Mouse (Mus musculus) left cerebral cortex, adult 11 months (tissue): ENCODE data around the gene Dll1.

Experiments
- DNase-seq: peaks from one replicate; pipeline ENCODE4 v3.0.0; 2022; ENCODE audit warnings: low spot score

Dll1 gene

DNA sequence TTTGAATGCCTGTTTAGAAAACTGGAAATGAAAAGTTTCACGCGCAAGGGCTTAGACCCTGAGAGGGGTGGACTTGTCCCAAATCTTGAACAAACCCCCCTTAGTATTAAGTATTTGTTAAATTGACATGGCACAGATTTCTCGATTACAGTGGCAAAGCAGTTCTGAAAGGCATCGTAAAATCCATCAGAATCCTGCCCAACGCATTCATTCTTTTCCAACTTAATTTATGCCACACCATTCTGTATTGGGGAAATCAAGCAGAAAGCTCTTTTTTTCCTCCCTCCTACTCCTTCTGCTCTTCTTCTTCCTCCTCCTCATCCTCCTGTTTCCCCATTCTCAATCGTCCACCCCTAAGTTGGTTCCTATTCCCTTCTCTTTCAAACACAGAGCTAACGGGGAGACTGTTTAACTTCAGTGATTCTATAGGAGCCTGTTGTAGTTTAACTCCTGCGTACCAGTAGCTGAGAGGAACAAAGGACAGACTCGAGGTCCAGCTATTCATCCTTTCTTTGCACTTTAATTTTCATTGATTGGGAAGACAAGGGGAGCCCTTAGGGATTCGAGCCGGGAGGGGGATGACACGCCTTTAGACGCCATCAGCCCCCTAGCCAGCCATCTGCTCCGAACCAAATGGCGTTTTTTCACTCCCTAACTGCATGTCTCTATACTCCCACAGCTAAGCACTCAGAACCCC, 1.9 kb upstream of the Dll1 start:
- no peak for DNase-seq

DNA sequence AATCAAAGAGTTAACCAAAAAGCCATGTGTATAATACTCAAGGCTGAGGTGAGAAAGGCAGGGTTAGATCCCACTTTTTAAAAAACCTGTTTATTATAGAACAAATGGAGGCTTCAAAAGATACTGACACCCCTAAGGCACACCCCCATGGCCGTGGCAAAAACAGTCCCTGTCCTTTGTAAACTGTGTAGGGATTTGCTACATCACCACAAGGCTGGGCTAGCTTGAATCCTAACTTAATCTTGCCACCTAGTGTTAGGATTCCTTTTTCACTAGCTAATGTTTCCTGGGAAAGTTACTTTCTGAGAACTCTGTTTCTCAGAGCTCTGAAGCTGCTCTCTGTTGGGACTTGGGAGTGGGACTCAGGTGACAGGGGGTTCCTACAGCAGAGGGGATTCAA, 1.2 kb upstream of the Dll1 start:
- DNase-seq = no peak

DNA sequence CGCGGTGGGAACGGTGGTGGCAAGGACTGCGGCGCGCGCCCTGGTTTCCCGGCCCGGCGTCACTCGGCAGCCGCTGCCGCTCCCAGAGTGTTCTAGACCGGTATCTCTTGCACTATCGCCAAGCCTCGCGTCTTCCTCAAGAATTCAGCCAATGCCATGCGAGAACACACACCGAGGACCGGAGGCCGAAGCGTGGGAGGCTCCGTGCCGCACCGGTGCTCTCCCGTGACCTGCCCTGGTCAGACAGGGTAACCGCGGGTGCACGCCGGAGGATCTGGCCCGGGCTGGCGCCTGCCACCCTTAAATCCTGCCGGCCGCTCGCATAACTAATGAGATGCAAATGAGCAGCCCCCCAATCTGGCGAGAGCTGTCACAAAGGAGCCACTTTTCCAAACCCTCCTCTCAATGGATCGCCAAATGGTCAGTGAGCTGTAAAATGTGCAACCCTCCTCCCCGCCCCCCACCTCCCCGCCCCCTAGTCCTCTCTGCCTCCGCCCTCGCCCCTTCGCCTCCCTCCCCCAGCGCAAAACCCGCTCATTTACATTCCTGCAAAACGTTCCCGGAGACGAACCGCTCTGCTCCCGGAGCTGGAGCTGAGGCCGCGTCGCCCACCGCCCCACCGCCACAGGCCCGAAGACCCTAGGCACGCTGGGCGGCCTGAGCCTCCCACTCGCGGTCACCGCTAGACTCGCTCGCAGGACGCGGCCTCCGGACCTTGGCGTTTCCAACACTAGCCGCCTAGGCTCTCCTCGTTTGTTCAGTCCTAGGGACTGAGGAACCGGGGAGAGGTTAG, 775 bp downstream of the Dll1 start:
- DNase-seq = no peak

DNA sequence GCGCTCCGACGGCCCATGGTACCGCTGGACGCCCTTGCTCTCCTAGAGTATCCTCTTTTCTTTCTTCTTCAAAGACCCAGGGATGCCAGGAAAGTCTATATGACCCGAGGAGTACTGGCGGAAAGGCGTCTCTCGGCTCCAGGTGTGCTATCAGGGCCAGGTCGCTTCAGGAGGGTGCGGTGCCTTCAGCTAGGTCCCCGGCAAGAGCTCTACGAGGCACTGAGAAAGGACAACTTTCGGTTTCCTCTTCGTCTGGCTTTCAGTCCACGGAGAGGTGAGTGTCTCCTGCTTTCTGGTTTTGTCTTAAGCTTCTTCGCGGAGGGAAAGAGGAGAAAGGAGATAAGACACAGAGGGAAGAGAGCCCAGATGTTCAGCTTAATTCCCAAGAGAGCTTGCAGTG, 1.4 kb downstream of the Dll1 start:
- no peak for DNase-seq

DNA sequence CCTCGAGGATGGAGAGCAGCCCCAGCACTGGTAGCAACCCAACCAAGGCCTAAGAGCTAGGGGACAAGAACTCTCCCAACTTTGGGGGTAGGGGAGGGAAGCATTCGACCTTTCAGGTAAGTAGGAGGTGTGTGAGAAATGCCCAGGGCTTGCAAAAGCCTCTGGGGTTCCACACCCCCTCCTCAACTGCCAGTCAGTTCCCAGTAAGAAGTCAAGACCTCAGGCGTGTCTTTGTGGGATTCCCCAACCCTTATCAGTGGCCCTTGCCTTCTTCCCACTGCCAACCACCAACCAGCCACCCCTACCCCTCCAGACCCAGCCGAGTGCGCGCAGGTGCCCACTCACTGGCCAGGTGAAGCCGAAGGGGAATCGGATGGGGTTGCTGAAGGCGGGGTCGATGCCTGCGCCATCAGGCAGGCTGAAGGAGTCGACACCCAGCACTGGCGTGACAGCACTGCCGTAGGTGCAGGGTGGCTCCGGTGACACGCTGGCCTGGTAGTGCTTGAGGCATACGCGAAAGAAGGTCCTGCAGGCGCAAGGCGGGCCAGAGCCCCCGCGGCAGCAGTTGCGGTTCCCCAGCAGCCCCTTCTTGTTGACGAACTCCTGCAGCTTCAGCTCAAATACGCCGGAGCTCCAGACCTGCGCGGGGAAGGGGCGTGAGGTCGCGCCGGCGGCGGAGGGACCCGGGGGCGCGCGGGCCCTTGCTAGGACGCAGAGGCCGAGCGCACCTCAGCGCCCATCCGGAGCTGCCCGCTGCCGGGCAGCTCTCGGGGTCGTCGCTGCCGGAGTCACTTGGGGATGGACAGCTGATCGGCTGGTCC, 2.1 kb downstream of the Dll1 start:
- DNase-seq = no peak

DNA sequence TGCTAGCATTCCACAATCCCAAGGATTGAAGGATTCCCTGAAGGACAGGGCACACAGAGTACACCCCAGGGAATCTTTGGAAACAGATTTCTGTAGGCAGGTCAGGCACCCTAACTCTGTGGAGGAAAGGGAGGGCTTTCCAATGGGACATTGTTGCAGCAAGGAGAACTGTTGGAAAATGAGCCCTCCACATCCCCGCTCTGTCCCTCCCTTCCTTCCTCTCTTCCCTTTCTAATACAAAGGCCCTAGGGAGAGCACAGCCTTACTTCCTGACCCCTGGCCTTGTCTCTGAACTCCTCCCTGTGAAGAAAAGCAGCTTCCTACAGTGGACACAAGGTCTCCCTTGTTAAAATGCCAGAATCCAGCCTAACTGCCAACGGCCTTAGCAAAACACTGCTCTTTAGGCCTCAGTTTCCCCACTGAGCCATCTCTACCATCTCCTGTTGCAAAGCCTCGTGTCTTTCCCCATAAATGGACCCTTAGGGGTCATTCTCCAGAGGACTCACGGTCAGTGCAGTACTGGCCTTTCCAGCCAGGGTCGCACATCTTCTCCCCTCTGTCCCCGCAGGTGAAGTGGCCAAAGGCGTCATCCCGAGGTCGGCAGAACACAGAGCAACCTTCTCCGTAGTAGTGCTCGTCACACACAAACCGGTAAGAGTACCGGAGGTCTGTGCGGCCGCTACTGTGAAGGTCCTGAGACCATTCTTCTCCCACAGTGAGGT, 3.6 kb downstream of the Dll1 start:
- no peak for DNase-seq

DNA sequence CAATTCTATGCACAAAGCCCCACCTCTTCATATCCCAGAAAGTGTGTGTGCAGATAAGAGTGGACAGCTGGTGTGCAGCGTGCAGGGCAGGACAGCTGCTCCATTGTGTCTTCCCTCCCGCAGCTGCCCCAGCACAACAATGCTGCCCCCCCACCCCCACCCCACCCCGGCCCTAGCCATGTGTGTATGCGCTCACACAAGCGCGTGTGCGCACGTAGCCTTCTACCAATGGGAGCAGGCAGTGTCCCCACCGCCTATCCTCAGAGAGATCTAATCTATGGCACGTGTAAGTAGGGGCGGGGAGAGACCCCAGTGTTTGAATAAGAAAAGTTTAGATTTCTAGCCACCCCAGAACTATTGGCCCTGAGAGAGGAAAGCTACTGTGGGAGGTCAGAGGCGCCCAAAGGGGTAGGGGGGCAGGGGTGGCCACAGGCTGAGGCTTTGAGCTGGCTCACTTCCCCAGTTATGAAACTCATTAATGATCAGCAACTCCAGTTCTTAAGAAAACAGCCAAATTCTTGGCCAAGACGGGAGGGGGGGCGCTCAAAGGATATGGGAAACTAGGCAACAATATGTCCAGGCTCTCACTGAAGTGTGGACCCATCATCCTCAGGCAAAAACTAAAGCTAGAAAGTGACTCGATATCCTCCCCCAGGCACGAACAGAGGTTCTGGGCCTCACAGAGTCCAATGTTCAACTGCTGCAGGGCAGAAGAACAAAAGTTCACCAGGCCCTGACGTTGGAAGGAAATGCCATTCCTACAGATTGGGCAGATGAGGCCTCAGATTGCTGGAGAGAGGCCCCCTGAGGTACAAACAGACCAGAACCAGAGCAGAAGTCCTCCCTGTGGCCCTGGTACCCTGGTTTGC, 4.5 kb downstream of the Dll1 start:
- no peak for DNase-seq

DNA sequence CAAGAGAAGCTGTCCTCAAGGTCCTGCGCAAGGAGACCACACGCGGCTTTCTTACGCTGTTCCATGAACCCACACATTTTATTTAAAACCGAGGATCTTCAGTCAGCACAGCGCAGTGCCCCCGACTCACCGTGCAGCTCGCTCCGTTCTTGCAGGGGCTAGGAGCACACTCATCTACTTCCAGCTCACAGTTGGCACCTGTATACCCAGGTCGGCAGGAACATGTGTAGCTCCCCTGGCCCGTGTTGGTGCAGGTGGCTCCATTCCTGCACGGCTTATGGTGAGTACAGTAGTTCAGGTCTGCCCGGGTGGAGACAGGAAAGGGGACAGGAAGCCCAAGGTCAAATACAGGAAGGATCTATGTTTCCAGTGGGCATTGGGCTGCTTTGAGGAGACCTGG, 6.3 kb downstream of the Dll1 start:
- DNase-seq = no peak

DNA sequence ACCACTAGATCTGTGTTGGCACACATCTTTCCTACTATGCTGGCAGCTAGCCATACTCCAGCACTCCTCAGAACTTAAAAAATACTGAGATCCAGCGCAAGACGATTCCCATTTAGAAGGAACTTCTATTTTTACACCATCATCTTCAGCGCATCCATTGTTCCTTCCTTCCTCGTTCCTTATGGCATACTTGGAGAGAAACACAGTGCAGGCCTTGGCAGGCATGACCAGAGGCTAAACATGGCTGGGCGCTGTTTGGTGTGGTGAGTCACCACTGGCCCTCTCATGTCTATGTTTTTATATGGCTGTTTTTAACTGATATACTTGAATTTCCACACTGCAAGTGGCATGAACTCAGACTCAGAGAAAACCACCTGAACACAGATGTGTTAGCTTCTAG, 11.0 kb downstream of the Dll1 start:
- DNase-seq = no peak

DNA sequence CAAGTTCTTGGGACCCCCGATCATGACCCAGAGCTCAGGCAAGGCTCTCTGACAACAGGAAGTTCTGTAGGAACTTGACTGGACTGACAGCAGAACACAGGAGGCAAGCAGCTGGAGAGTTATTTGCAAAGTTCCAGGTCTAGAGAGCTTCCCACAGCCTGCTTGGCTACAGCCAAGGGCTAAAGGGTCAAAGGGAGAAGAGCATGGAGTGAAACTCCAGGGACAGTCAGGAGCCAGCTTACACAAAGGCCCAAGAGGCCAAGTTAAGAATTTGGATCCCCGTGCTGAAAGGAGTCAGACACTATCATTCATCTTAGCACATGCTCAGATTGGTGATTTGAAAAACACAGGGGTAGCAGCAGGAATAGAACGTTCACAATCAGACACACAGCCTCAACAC, 13.0 kb downstream of the Dll1 start:
- DNase-seq = no peak

DNA sequence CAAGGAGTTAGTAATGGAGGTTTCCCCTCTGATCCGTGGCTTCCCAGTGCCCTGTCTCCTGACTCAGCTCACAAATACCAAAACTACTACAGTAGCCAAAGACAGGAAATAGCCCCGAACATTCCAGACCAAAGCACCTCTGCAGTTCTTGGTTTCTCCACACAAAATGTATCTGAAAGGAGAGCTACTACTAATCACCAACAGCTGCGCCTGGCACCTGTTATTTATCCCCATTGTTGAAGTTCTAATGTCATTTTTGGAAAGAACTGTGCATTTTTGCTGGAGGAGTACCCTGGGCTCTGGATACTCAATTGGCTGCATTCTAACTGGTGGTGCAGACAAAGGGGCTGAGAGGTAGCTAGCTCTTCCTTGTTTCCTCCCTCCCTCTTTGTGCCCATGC, 19.6 kb downstream of the Dll1 start:
- no peak for DNase-seq

DNA sequence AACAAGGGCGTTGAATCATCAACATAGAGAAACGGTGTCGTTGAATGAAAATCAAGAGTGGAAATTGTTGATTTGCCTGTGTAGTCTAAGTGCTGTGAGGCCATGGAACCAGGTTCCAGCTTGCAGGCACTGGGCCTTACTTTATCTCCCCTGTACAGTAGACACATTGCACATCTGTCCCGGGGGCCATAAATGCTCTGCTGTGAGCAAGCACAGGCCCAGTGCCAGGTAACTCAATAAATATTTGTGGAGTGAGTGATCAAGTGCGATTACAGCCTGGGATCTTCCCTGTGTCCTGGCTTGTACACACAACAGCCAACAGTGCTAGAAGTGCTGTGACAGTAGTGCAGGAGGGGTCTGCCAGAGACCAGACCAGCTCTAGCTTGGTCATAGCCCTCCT, 20.1 kb downstream of the Dll1 start:
- DNase-seq = no peak

DNA sequence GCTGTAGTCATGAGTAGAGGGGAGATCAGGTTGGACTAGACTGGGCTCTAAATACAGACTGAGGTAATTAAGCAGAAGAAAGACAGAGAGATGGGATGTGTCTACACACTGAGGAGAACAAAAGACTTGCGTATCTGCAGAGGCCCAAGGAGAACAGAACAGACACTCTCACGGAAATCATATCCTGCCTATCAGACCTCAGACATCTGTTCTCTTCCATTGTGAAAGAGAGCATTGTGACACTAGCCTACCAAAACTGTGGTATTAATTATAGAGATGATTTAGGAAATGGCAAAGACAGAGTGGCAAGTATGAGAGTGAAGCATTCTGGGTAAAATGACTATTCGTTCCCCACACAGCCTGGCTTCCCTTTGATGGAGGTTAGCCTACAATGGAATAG, 21.6 kb downstream of the Dll1 start:
- DNase-seq = no peak

DNA sequence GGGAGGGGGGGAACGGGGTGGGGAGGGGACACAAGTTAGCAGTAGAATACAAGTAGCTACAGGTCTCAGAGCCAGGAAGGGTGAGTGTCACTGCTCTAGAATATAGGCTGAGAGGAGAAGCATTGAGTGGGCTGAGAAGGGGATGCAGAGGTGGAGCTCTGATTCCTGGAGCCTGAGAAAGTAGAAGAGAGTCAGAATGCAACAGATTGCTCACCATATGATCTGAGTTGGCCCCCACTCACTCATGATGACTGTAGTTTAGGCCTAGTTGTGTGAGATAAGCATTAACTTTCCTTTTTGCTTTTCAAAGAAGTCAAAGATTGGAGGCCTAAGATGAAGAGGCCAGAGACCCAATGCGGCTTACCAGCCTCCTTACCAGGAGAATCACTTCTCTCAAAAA, 22.7 kb downstream of the Dll1 start:
- DNase-seq = no peak

DNA sequence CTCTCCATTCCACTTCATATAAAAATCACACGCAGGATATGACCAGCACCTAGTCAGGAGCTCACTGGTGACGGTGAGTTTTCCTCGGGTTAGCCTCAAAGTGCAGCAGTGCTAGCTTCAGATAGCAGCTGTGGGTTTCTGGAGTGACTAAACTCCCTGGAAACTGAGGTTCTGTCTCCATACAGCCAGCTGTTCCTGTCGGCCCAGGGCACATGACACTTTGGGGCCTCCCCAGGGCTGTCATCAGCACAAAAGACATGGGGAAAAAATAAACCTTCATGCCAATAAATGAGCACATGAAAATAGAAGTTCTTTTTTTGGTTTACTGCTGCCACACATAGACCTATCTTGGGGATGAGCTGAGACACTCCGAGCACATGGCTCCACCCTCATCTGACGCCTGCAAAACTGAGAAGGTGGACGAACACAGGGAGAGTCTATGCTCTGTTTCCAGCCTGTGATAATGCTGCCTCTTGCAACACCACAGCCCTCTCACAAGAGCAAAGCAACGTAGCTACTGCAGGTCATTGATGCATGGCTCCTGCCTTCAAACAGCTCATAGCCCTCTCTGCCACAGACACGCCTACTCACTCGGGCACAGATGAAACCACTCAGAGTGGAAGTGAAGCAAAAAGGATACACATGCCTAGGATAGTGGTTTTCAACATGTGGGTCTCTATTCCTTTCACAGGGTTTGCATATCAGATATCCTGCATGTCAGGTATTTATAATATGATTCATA, 23.6 kb downstream of the Dll1 start:
- DNase-seq = no peak

DNA sequence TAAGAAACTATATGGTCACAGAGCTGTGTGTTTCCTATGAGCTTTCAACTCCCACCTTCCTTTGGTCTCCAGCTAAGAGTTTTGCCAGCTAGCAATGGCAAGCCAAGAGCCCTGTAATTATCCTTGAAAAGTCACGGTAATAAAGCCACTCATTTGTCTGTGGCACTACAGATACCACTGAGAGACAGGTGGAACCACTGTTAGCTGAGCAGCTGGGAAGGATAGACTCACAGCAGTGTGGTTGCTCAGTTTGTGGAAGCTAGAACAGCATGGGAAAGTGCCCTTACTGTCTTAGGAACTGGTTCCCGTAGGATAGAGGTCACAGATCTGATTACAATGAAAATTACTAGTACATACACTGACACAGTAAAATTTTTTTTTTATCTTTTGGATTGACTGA, 26.5 kb downstream of the Dll1 start:
- no peak for DNase-seq

DNA sequence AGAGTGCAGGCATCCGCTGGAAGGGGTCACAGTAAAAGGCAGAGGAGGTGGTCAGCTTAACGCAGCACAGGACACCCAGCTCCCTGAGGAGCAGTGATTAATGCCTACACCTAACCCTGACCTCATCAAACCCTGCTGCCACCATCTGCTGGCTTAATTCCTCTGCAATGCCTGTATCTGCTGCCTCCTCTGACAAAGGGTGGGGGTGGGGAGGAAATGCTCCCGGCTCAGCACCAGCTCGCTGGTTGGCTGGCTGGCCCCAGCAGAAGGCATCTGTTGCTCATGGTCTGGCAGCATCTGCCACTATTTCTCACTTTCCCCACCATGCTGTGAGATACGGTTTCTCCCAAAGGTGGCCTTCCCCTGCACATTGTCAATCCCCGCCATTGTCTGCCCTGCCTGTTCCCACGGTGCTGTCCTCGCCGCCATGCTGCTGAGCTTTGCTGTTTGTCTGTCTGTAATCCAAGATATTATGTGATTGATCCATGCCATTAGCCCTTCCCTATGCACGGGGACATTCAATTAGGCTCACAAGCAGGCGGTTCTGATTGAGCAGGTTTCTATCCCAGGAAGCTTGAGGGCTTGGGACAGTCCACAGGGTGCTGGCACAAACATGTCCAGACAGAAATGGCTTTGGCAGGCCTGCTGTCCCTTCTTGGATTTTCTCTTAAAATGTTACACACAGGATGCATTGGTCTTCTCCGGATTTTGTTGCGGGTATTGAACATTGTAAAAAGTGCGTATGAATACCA, 33.4 kb downstream of the Dll1 start:
- no peak for DNase-seq

DNA sequence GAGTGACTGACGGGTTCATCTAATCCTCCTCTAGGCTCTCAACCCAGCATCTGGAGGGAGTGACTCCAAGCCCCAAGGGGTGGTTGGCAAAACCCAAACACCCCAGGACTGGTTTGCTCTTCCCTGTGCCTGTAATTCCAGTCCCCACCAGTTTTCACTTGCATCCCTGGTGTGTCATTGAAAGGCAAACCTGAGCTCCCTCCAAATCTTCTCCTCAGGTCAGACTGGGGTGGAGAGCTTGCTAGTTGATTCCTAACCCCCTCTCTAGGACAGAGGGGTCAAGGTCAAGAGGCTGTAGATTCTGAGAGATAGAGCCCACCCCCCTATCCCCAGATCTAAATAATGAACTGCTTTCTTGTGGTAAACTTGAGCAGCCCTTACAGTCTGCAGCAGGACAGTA, 38.8 kb downstream of the Dll1 start:
- DNase-seq = no peak

DNA sequence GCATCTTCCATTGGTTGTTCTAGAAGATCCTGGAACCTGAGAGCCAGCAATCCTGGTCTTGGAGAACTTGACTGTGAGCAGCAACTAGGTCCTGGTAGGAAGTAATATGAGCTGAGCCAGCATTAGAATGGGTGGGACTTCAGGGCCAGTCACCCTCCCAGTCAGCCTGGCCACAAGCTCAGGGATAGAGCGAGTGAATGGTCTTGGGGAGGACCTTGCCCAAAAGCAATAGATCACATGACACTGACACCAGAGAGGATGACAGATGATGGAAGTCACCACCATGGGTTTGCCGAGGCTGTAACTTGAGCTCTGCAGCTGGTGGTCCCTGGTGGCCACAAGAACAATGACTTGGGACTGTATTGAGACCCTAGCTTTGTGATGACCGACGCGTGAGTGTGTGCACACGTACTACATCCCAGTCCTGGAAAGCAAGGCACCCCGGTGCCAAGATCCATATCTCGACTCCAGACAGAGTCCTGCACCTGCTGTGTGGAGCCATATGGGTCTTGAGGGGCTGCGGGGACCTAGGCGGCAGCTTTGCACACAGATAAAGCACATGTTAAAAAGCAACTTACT, 46.8 kb downstream of the Dll1 start:
- no peak for DNase-seq

DNA sequence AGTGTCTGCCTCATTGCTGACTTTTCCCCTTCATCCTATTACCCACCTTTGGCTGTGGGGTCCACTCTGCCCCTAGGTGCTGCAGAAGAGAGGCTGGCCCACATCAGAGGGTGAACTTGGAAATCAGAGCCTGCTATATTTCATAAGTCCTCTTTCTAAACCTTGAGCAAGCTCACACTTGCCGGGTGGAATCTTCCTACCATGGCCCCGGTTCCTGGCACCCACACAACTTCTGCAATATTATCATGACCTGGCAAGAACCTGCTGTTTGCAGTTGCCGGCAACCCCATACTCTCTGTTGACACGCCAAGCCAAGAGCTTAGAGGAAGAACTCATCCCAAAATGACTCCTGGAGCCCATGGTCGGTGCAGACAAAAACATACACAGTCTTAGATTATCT, 49.6 kb downstream of the Dll1 start:
- DNase-seq = no peak
